Mouse (Mus musculus) duodenum, adult 2 months (tissue): ENCODE results near the gene Olfr394. TPM values are rescaled to one million over a fixed set of nuclear protein-coding genes. Genes with fewer than 3 reads are reported as not detected.

Experiments
- polyA plus RNA-seq: library from polyadenylated mRNA; depleted of rRNA; stranded (reverse); fragments of >200 nt; gene quantifications from 2 replicates; pipeline ENCODE4 v1.2.3, GENCODE M21; 2012; ENCODE audit warnings: low replicate concordance; rRNA removed

The Olfr394 gene
- not detected in 2 replicates for polyA plus RNA-seq

GRCm38 (mm10) chr11:73890671-73891070 is at the start of gene Olfr394:
Olfr394 (minus strand) TSS chr11:73890771.

GRCm38 (mm10) chr11:73936377-73936776 is 45.8 kb upstream of the Olfr394 start, which contains the start of gene Olfr23:
Olfr23 (plus strand) TSS chr11:73936677.

GRCm38 (mm10) chr11:73909199-73909598 is 18.6 kb upstream of the Olfr394 start, which contains the start of gene Olfr395:
Olfr395 (minus strand) TSS chr11:73909299.

GRCm38 (mm10) chr11:73851354-73851753 is 39.2 kb downstream of the Olfr394 start, which contains the start of gene Olfr393:
Olfr393 (minus strand) TSS chr11:73851454.

Other genes with a start within 250 kb of the Olfr394 start
- not detected in 2 replicates for gene Zfp735, start 202.0 kb downstream of the Olfr394 start, polyA plus RNA-seq
- gene Olfr389, start 110.1 kb downstream of the Olfr394 start, polyA plus RNA-seq: not detected in 2 replicates
- gene Olfr390, start 107.8 kb downstream of the Olfr394 start, polyA plus RNA-seq: not detected in 2 replicates
- gene Olfr391-ps, start 87.7 kb downstream of the Olfr394 start, polyA plus RNA-seq: not detected in 2 replicates
- not detected in 2 replicates for gene Olfr392, start 73.7 kb downstream of the Olfr394 start, polyA plus RNA-seq
- not detected in 2 replicates for gene Olfr393, start 39.3 kb downstream of the Olfr394 start, polyA plus RNA-seq
- gene Olfr395, start 18.5 kb upstream of the Olfr394 start, polyA plus RNA-seq: not detected in 2 replicates
- not detected in 2 replicates for gene Olfr23, start 45.9 kb upstream of the Olfr394 start, polyA plus RNA-seq
- gene Olfr397, start 70.0 kb upstream of the Olfr394 start, polyA plus RNA-seq: not detected in 2 replicates
- gene Olfr398, start 99.6 kb upstream of the Olfr394 start, polyA plus RNA-seq: not detected in 2 replicates
- gene Olfr139, start 165.8 kb upstream of the Olfr394 start, polyA plus RNA-seq: not detected in 2 replicates
- not detected in 2 replicates for gene Olfr399, start 165.8 kb upstream of the Olfr394 start, polyA plus RNA-seq
- gene Zfp616, start 179.2 kb upstream of the Olfr394 start, polyA plus RNA-seq: not detected in 2 replicates
- gene Olfr401, start 222.9 kb upstream of the Olfr394 start, polyA plus RNA-seq: not detected in 2 replicates